Mouse (Mus musculus) limb, embryonic 13.5 days (tissue): ENCODE measurements at regions not wholly inside any gene's neighbourhood (a gene's known extent, or its start where the extent isn't known, plus 50 kb on each side); places are given as distances from the start of the nearest gene placed in this dataset.
"Not testable (repeated sequence)": the region's sequence is repeated elsewhere in the genome, so short reads cannot be mapped to it uniquely, and the experiment has no call there.

Source experiments
- ATAC-seq: fragments of 200-750 bp; cut with Nextera tagmentation; 2 replicates; pipeline ENCODE4 v1.8.0; 2017; ENCODE audit warnings: low read depth, moderate number of reproducible peaks, moderate TSS enrichment; ENCODE audit not compliant: low FRiP score
- H3K27ac ChIP-seq: fragments of 300-500 bp; sonication (generic); 2 replicates; pipeline ENCODE4 v1.5.1; 2015; ENCODE audit warnings: inconsistent platforms, mild to moderate bottlenecking, moderate library complexity
- H3K27me3 ChIP-seq: fragments of 300-500 bp; sonication (generic); 2 replicates; pipeline ENCODE4 v1.6.1; 2015; ENCODE audit warnings: mild to moderate bottlenecking, inconsistent platforms
- H3K36me3 ChIP-seq: fragments of 300-500 bp; sonication (generic); 2 replicates; pipeline ENCODE4 v1.6.1; 2015; ENCODE audit warnings: inconsistent platforms, mild to moderate bottlenecking, moderate library complexity
- H3K4me1 ChIP-seq: fragments of 300-500 bp; sonication (generic); 2 replicates; pipeline ENCODE4 v1.6.1; 2015; ENCODE audit warnings: inconsistent platforms
- H3K4me2 ChIP-seq: fragments of 300-500 bp; sonication (generic); replicated peaks from 2 replicates; pipeline ENCODE4 v1.6.1; 2015; ENCODE audit warnings: inconsistent platforms, mild to moderate bottlenecking, moderate library complexity
- H3K4me3 ChIP-seq: fragments of 300-500 bp; sonication (generic); 2 replicates; pipeline ENCODE4 v1.5.1; 2015; ENCODE audit warnings: moderate library complexity, mild to moderate bottlenecking, inconsistent platforms
- H3K9ac ChIP-seq: fragments of 300-500 bp; sonication (generic); 2 replicates; pipeline ENCODE4 v1.6.1; 2015; ENCODE audit warnings: mild to moderate bottlenecking, inconsistent platforms
- H3K9me3 ChIP-seq: fragments of 300-500 bp; sonication (generic); 2 replicates; pipeline ENCODE4 v1.6.1; 2016; ENCODE audit warnings: inconsistent platforms
- WGBS: fragments of 180-500 bp; shearing (Covaris S2); methylation state at CpG from one replicate; pipeline ENCODE4 v1.1.7; 2015; 5-methylcytosine and 5-hydroxymethylcytosine counted together

- H3K9me3 ChIP-seq: no peaks in the 10 kb centered on the region
- ATAC-seq: peak; percentile 90
- no peak overlapping the region for H3K27ac ChIP-seq
- H3K27me3 ChIP-seq: no peaks in the 10 kb centered on the region
- no peak overlapping the region for H3K4me2 ChIP-seq
- H3K9ac ChIP-seq: no peak overlapping the region
- H3K4me1 ChIP-seq: peaks cover 15% of the 10 kb centered on the region
- 34% methylated on average over 3 of the region's 3 CpGs for WGBS
- no peak overlapping the region for H3K4me3 ChIP-seq
- H3K36me3 ChIP-seq: no peaks in the 10 kb centered on the region
These were observed 377.6 kb upstream of the Nrsn1 start for GRCm38 (mm10) chr13:25647711-25648429.

- no peak overlapping the region for H3K4me3 ChIP-seq
- peak overlapping the region; percentile 44; the same call in 1 of the 2 replicates for H3K27ac ChIP-seq
- H3K36me3 ChIP-seq: no peaks in the 10 kb centered on the region
- H3K4me2 ChIP-seq: no peak overlapping the region
- H3K27me3 ChIP-seq: no peaks in the 10 kb centered on the region
- ATAC-seq: peak; percentile 48; the same call in 1 of the 2 replicates
- WGBS: 13% methylated on average over 6 of the region's 6 CpGs
- peaks cover 8% of the 10 kb centered on the region for H3K4me1 ChIP-seq
- H3K9ac ChIP-seq: no peak overlapping the region
- H3K9me3 ChIP-seq: no peaks in the 10 kb centered on the region
These were observed 369.4 kb upstream of the Nrsn1 start for GRCm38 (mm10) chr13:25639522-25640291.

GRCm38 (mm10) chr13:25629466-25629865, 359.2 kb upstream of the Nrsn1 start:
- peak; percentile 80; the same call in 1 of the 2 replicates for ATAC-seq
- Histone ChIP-seq H3K36me3 (no peaks in the 10 kb centered on the region), H3K4me1 (no peaks in the 10 kb centered on the region), H3K4me2 (no peak overlapping the region), H3K4me3 (no peak overlapping the region), H3K9ac (no peak overlapping the region), H3K27me3 (no peaks in the 10 kb centered on the region), H3K27ac (no peak overlapping the region), H3K9me3 (no peaks in the 10 kb centered on the region)
- WGBS: 29% methylated on average over 4 of the region's 4 CpGs

GRCm38 (mm10) chr13:25617578-25617977, 347.3 kb upstream of the Nrsn1 start:
- peaks cover 4% of the 10 kb centered on the region; the same call in 1 of the 2 replicates for H3K4me1 ChIP-seq
- no peak overlapping the region for H3K9ac ChIP-seq
- no peaks in the 10 kb centered on the region for H3K36me3 ChIP-seq
- 31% methylated on average over 4 of the region's 4 CpGs for WGBS
- H3K4me3 ChIP-seq: no peak overlapping the region
- no peaks in the 10 kb centered on the region for H3K9me3 ChIP-seq
- no peak overlapping the region for H3K27ac ChIP-seq
- no peak for ATAC-seq
- H3K4me2 ChIP-seq: no peak overlapping the region
- H3K27me3 ChIP-seq: no peaks in the 10 kb centered on the region

- Histone ChIP-seq H3K9ac (no peak overlapping the region), H3K27ac (no peak overlapping the region), H3K4me1 (peaks cover 12% of the 10 kb centered on the region), H3K4me3 (no peak overlapping the region), H3K36me3 (no peaks in the 10 kb centered on the region), H3K9me3 (no peaks in the 10 kb centered on the region), H3K27me3 (no peaks in the 10 kb centered on the region), H3K4me2 (no peak overlapping the region)
- 9% methylated on average over 4 of the region's 4 CpGs for WGBS
- no peak for ATAC-seq
These were observed 341.7 kb upstream of the Nrsn1 start for GRCm38 (mm10) chr13:25611986-25612385.

- Histone ChIP-seq H3K4me2 (no peak overlapping the region), H3K27me3 (no peaks in the 10 kb centered on the region), H3K9ac (no peak overlapping the region), H3K4me1 (peaks cover 12% of the 10 kb centered on the region), H3K27ac (no peak overlapping the region), H3K9me3 (no peaks in the 10 kb centered on the region), H3K4me3 (no peak overlapping the region), H3K36me3 (no peaks in the 10 kb centered on the region)
- 42% methylated on average over 4 of the region's 4 CpGs for WGBS
- no peak for ATAC-seq
These were observed 339.3 kb upstream of the Nrsn1 start for GRCm38 (mm10) chr13:25609641-25610040.

GRCm38 (mm10) chr13:25609241-25609640, 338.9 kb upstream of the Nrsn1 start:
- H3K4me3 ChIP-seq: no peak overlapping the region
- H3K4me1 ChIP-seq: peaks cover 12% of the 10 kb centered on the region
- ATAC-seq: peak; percentile 36; the same call in 1 of the 2 replicates
- no peak overlapping the region for H3K9ac ChIP-seq
- no peaks in the 10 kb centered on the region for H3K27me3 ChIP-seq
- no peaks in the 10 kb centered on the region for H3K36me3 ChIP-seq
- WGBS: 15% methylated on average over 1 of the region's 1 CpGs
- no peaks in the 10 kb centered on the region for H3K9me3 ChIP-seq
- H3K4me2 ChIP-seq: no peak overlapping the region
- no peak overlapping the region for H3K27ac ChIP-seq

GRCm38 (mm10) chr13:25601351-25601750, 331.0 kb upstream of the Nrsn1 start:
- H3K9me3 ChIP-seq, ATAC-seq, H3K4me3 ChIP-seq, H3K4me1 ChIP-seq, H3K4me2 ChIP-seq, H3K9ac ChIP-seq, H3K27ac ChIP-seq, H3K36me3 ChIP-seq, H3K27me3 ChIP-seq: not testable (repeated sequence)

- no peaks in the 10 kb centered on the region for H3K9me3 ChIP-seq
- no peaks in the 10 kb centered on the region for H3K36me3 ChIP-seq
- WGBS: 77% methylated on average over 3 of the region's 3 CpGs
- no peak overlapping the region for H3K27ac ChIP-seq
- H3K4me3 ChIP-seq: no peak overlapping the region
- H3K4me1 ChIP-seq: no peaks in the 10 kb centered on the region; the same call in 1 of the 2 replicates
- H3K4me2 ChIP-seq: no peak overlapping the region
- H3K9ac ChIP-seq: no peak overlapping the region
- no peaks in the 10 kb centered on the region for H3K27me3 ChIP-seq
- ATAC-seq: no peak
These were observed 324.3 kb upstream of the Nrsn1 start for GRCm38 (mm10) chr13:25594629-25595028.

GRCm38 (mm10) chr13:25570641-25571040, 300.3 kb upstream of the Nrsn1 start:
- Histone ChIP-seq H3K27ac (no peak overlapping the region), H3K27me3 (no peaks in the 10 kb centered on the region), H3K9me3 (no peaks in the 10 kb centered on the region), H3K36me3 (no peaks in the 10 kb centered on the region), H3K9ac (no peak overlapping the region), H3K4me3 (no peak overlapping the region), H3K4me2 (no peak overlapping the region), H3K4me1 (no peaks in the 10 kb centered on the region)
- no peak for ATAC-seq
- 82% methylated on average over 5 of the region's 5 CpGs for WGBS

- Histone ChIP-seq H3K27me3 (no peaks in the 10 kb centered on the region), H3K36me3 (no peaks in the 10 kb centered on the region), H3K4me2 (no peak overlapping the region), H3K9ac (no peak overlapping the region), H3K4me3 (no peak overlapping the region), H3K9me3 (no peaks in the 10 kb centered on the region), H3K27ac (no peak overlapping the region), H3K4me1 (no peaks in the 10 kb centered on the region)
- ATAC-seq: peak; percentile 61; the same call in 1 of the 2 replicates
- 3% methylated on average over 2 of the region's 2 CpGs for WGBS
These were observed 292.4 kb upstream of the Nrsn1 start for GRCm38 (mm10) chr13:25562746-25563145.

- Histone ChIP-seq H3K36me3 (no peaks in the 10 kb centered on the region), H3K9me3 (no peaks in the 10 kb centered on the region)
- 79% methylated on average over 2 of the region's 2 CpGs for WGBS
These were observed 290.0 kb upstream of the Nrsn1 start for GRCm38 (mm10) chr13:25560339-25560738.

More at GRCm38 (mm10) chr13:25560339-25560738, 290.0 kb upstream of the Nrsn1 start:
- Histone ChIP-seq H3K27me3 (no peaks in the 10 kb centered on the region), H3K27ac (no peak overlapping the region), H3K4me2 (no peak overlapping the region), H3K4me3 (no peak overlapping the region), H3K4me1 (peaks cover 10% of the 10 kb centered on the region), H3K9ac (no peak overlapping the region)
- ATAC-seq: no peak
